ENCODE assay signal across 20 mouse cellular contexts in the genomic region with DNA sequence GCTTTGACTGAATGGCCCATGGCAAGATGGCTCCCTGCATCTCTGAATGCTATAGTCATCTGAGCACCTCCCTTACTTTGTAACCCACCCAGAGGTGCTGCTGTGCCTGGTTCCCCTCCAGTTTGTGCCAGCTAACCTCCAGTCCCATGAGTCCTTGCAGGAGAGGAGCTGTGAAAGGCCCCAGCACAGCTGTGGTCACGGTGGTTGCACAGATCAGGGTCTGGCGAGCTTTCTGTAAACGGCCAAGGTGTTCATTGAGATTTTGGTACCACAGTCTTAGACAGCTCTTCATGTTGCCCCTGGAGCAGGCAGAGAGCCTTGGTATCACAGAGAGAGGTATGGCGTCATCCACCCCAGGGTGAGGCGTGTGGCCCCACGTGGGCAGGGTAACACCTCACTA. TPM values are rescaled to one million over a fixed set of nuclear protein-coding genes. Genes with fewer than 3 reads are reported as not detected.
DNase-seq lines count a peak whose midpoint lies in the region; TF ChIP-seq lines count a peak whose summit lies in the region.
"Had no signal": no experiment of that assay in that cellular context is flagged by ENCODE, and none has a peak within 500 bp of the region (broad histone marks: within the 10 kb centered on the region; RNA-seq: fewer than 3 reads in every experiment).

No protein-coding gene starts in this region.

- H3K79me2 ChIP-seq in CH12.LX (replicated peaks; ENCODE audit: control insufficient read depth, extremely low read depth, insufficient read depth, poor library complexity, severe bottlenecking) = no peaks in the 10 kb centered on the region

- no peak overlapping the region for H3K9ac ChIP-seq in CH12.LX (ENCODE audit: insufficient read depth, low read depth)
- H3K9ac ChIP-seq: embryonic facial prominence, embryonic 12.5 days; forebrain, embryonic 13.5 days; forebrain, embryonic 15.5 days; forebrain, postnatal 0 days had no signal

- no peak for TF ChIP-seq POLR2A in CH12.LX (IDR thresholded peaks at IDR 0.05; ENCODE audit: low read depth, low read length)

- TF ChIP-seq CTCF in CH12.LX (conservative IDR thresholded peaks at IDR 0.05 in 1 of 2, IDR thresholded peaks at IDR 0.05 in 1 of 2; ENCODE audit: low read depth in 2 of 2, low read length in 2 of 2) = no peak

- H3K4me1 ChIP-seq in CH12.LX (ENCODE audit: control insufficient read depth in 1 of 2, insufficient read depth in 2 of 2) = peaks cover 3 to 38% of the 10 kb centered on the region in 2 experiments; a peak in 3 of 4 replicates

- peaks cover 21 to 35% of the 10 kb centered on the region in 2 experiments for H3K36me3 ChIP-seq in CH12.LX (replicated peaks in 1 of 2; ENCODE audit: control insufficient read depth in 1 of 2, insufficient read depth in 1 of 2, low read length in 1 of 2)
- H3K36me3 ChIP-seq in splenic B cell, adult 2 months (ENCODE audit: control insufficient read depth, insufficient read depth, low read length, poor library complexity, severe bottlenecking) = peaks cover 2% of the 10 kb centered on the region; the same call in 1 of the 2 replicates

- H3K4me3 ChIP-seq in CH12.LX (replicated peaks in 1 of 3; ENCODE audit: low read depth in 2 of 3, low read length in 2 of 3, poor library complexity in 1 of 3) = no peak overlapping the region
- H3K4me3 ChIP-seq: embryonic facial prominence, embryonic 10.5 days; embryonic facial prominence, embryonic 12.5 days; forebrain, embryonic 13.5 days; forebrain, embryonic 15.5 days had no signal

- no peak for TF ChIP-seq RAD21 in CH12.LX (IDR thresholded peaks at IDR 0.05; ENCODE audit: low read depth, low read length)

- TF ChIP-seq EP300 in CH12.LX (IDR thresholded peaks at IDR 0.05; ENCODE audit: low read length) = no peak

- peak; percentile 4 for DNase-seq in spleen, postnatal 36 days (ENCODE audit: low spot score in 2 of 2)
- no peak for DNase-seq in spleen, postnatal 14 days (ENCODE audit: low spot score in 2 of 2)
- DNase-seq in CH12.LX (ENCODE audit: extremely low read depth) = peak; percentile 59
- DNase-seq in splenic B cell, adult 2 months (ENCODE audit: low read depth, low spot score) = peak; percentile 16
- DNase-seq in left cerebral cortex, postnatal 25 days (ENCODE audit: low spot score in 2 of 2) = no peak
- DNase-seq in layer of hippocampus, adult 9-11 months = no peak
- DNase-seq: adrenal gland, adult 2 months; B cell, adult 2 months; cerebellum, adult 11 months; cerebellum, adult 18-20 months; cerebellum, adult 8-10 months; cerebellum, adult 9-11 months; cerebellum, postnatal 36 days; forebrain, postnatal 0 days had no signal

- no peaks in the 10 kb centered on the region for H3K27me3 ChIP-seq in CH12.LX (replicated peaks)
- no peaks in the 10 kb centered on the region; the same call in 1 of the 2 replicates for H3K27me3 ChIP-seq in splenic B cell, adult 2 months (ENCODE audit: control insufficient read depth, insufficient read depth, low read length, poor library complexity, severe bottlenecking)
- H3K27me3 ChIP-seq: embryonic facial prominence, embryonic 12.5 days; forebrain, embryonic 13.5 days; forebrain, embryonic 15.5 days had no signal

- no peaks in the 10 kb centered on the region for H3K9me3 ChIP-seq in CH12.LX (replicated peaks; ENCODE audit: low read length)
- H3K9me3 ChIP-seq: embryonic facial prominence, embryonic 10.5 days; embryonic facial prominence, embryonic 12.5 days; forebrain, embryonic 13.5 days; forebrain, embryonic 15.5 days had no signal

- intact Hi-C loops in left cerebral cortex, postnatal 25 days (cut with DNase I) = no loop called here

- H3K27ac ChIP-seq in CH12.LX (ENCODE audit: insufficient read depth, low read depth) = no peak overlapping the region
- H3K27ac ChIP-seq: embryonic facial prominence, embryonic 12.5 days; forebrain, embryonic 13.5 days; forebrain, embryonic 15.5 days had no signal

- in situ Hi-C loops in CH12.LX (cut with MboI; ENCODE audit: low pct_ligation_motif_present, low pct_unique_long_range_greater_than_20kb, low sequenced_read_pairs) = loop anchor here (10.0 kb wide), 1 partner anchor 763 kb away; no protein-coding TSS in a partner anchor

- H3K4me2 ChIP-seq in CH12.LX (ENCODE audit: insufficient read depth, low read depth, poor library complexity, severe bottlenecking) = no peak overlapping the region
- H3K4me2 ChIP-seq: embryonic facial prominence, embryonic 12.5 days; forebrain, embryonic 13.5 days; forebrain, embryonic 15.5 days had no signal

- dilution Hi-C loops in CH12.LX (cut with MboI; ENCODE audit: extremely low pct_ligation_motif_present, extremely low pct_unique_long_range_greater_than_20kb, low sequenced_read_pairs) = no loop called here

TF ChIP-seq in CH12.LX, 34 proteins besides CTCF, POLR2A, EP300 and RAD21:
- TF ChIP-seq PAX5 (IDR thresholded peaks at IDR 0.05; ENCODE audit: low read length) (peak; percentile 70; the same call in 1 of the 2 replicates), CHD2 (IDR thresholded peaks at IDR 0.05; ENCODE audit: low read length) (no peak)

RNA-seq across cellular contexts. Expression of gene Mn1, which starts 25.7 kb away (rescaled TPM):
- total RNA-seq in CH12.LX (2012; rRNA removed) (not detected in 2 replicates), CH12.LX (2014; rRNA removed) (not detected in 2 replicates)
- not detected in 2 replicates for polyA plus RNA-seq in CH12.LX (2012; ENCODE audit: insufficient read length, low read depth)
- 10 to 100 TPM; 62.8 to 63.4 TPM for total RNA-seq in left cerebral cortex, postnatal 25 days (2021)
- total RNA-seq: MEL had no signal
- polyA plus RNA-seq: CD4-positive, CD25-positive, alpha-beta regulatory T cell, adult 4 months had no signal

Comparison
In these comparisons a context has a peak if more than half of its experiments do, and no peak if none do; other contexts are left out.
1. DNase-seq: peak in spleen, postnatal 36 days (2 of 2), CH12.LX (single experiment) and splenic B cell, adult 2 months (single experiment); none in spleen, postnatal 14 days (0 of 2), left cerebral cortex, postnatal 25 days (0 of 2) and layer of hippocampus, adult 9-11 months (single experiment).
2. RNA of gene Mn1, which starts 25.7 kb away (total RNA-seq): 62.8 to 63.4 TPM in left cerebral cortex, postnatal 25 days; not detected in CH12.LX; every median in the first group is over 10 times any median in the second.